Mouse (Mus musculus): ENCODE measurements around the gene F13a1.

DNA sequence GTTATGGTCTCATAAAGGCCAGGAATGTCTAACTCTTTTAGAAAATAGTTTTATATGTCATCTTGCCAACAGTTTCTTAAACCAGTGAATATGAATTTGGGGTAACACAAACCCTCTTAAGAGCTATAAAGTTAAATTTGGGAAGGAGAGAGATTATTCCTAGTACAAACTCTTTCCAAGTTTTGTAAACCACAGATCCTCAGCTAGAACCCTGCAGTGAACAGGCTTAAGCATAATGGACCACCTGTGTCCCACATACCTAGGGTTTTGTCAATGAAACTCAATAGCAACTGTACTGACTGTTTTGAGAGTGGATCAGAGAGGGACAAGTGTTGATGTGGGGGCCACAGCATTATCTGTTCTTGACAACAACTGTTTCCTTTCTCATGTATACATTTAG lies 96.4 kb downstream of the F13a1 start:
- TF ChIP-seq CTCF (IDR thresholded peaks at IDR 0.05; ENCODE audit: low read depth, low read length) (no peak), GATA2 (IDR thresholded peaks at IDR 0.05; ENCODE audit: borderline replicate concordance, low read depth, low read length) (no peak), TAL1 (conservative IDR thresholded peaks at IDR 0.05; ENCODE audit: low read depth, low read length) (no peak), GATA1 (IDR thresholded peaks at IDR 0.05; ENCODE audit: borderline replicate concordance, low read length) (no peak), POLR2AphosphoS5 (IDR thresholded peaks at IDR 0.05; ENCODE audit: insufficient replicate concordance, low read depth, low read length) (no peak)
